Mouse (Mus musculus) G1E (cell line): ENCODE measurements around the gene Nxpe4. TPM values are rescaled to one million over a fixed set of nuclear protein-coding genes. Genes with fewer than 3 reads are reported as not detected.
"Not testable (repeated sequence)": the region's sequence is repeated elsewhere in the genome, so short reads cannot be mapped to it uniquely, and the experiment has no call there.

Experiments
- ATAC-seq: 2 replicates; pipeline ENCODE4 v1.8.0; 2016; ENCODE audit warnings: mild to moderate bottlenecking; ENCODE audit not compliant: insufficient number of reproducible peaks, poor library complexity, low FRiP score, severe bottlenecking; ENCODE audit errors: extremely low read depth
- DNase-seq: peaks from one replicate; pipeline ENCODE4 v3.0.0; 2012; ENCODE audit warnings: low spot score
- H3K27me3 ChIP-seq: 2 replicates; pipeline ENCODE4 v1.6.1; 2012; ENCODE audit warnings: mild to moderate bottlenecking, low read length, inconsistent platforms; ENCODE audit not compliant: insufficient read depth
- H3K36me3 ChIP-seq: replicated peaks from 2 replicates; pipeline ENCODE3; 2012; ENCODE audit warnings: mild to moderate bottlenecking, inconsistent platforms
- H3K4me1 ChIP-seq: 2 replicates; pipeline ENCODE4 v1.6.1; 2012; ENCODE audit warnings: low read depth, low read length, inconsistent platforms, mixed read lengths; ENCODE audit not compliant: insufficient read depth
- H3K4me3 ChIP-seq: 2 replicates; pipeline ENCODE4 v1.5.1; 2012; ENCODE audit warnings: low read depth, mild to moderate bottlenecking, inconsistent platforms, low read length, moderate library complexity, mixed read lengths
- H3K9me3 ChIP-seq: replicated peaks from 2 replicates; pipeline ENCODE4 v1.6.1; 2012; ENCODE audit warnings: inconsistent platforms
- CTCF ChIP-seq: IDR thresholded peaks from 2 replicates; pipeline ENCODE4 v1.5.1; 2012; ENCODE audit warnings: low read depth, low read length, inconsistent platforms, mixed read lengths
- GATA1 ChIP-seq: IDR thresholded peaks from 2 replicates; pipeline ENCODE4 v1.6.1; 2012; ENCODE audit warnings: borderline replicate concordance, low read length, inconsistent platforms, mixed read lengths
- GATA2 ChIP-seq: IDR thresholded peaks from 2 replicates; pipeline ENCODE4 v1.6.1; 2012; ENCODE audit warnings: low read depth, low read length, inconsistent platforms, borderline replicate concordance
- POLR2AphosphoS5 ChIP-seq: IDR thresholded peaks from 2 replicates; pipeline ENCODE4 v1.6.1; 2012; ENCODE audit warnings: low read depth, low read length, inconsistent platforms; ENCODE audit not compliant: insufficient replicate concordance
- TAL1 ChIP-seq: conservative IDR thresholded peaks from 2 replicates; pipeline ENCODE4 v1.6.1; 2012; ENCODE audit warnings: low read depth, low read length, inconsistent platforms, mixed read lengths
- polyA plus RNA-seq: library from polyadenylated mRNA; stranded (reverse); fragments of >175 nt; gene quantifications from 2 replicates; pipeline ENCODE4 v1.2.3, GENCODE M21; 2012
- total RNA-seq, 2 experiments: library from RNA; stranded (forward) in 1 of 2; stranded (reverse) in 1 of 2; fragments of 200-1000 nt in 1 of 2; fragments of >200 nt in 1 of 2; fragmentation: Nextera tagmentation in 1 of 2; gene quantifications; 2 replicates each; pipeline ENCODE4 v1.2.3; 2014 to 2017

Nxpe4 gene
- total and polyA plus RNA-seq, 3 experiments: 5.8 to 177 (median 117) TPM

DNA sequence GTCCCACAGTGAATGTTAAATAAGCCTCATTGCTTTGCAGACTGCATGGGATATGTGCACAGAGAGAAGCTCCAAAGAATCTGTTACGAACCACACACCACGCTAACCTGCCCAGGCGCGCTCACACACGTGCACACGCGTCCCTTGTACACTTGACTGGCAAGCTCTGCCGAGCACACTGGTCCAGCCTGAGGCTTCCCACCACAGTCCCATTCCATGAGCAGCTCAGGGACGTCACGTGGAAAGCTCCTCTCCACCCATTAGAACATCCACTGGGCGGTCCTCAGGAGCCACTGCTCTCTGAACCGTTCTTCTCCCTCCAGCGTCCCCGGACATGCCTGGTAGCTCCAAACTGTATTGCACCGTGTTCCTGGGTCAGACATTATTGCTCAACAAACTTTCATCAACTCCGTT is 105.2 kb downstream of the Nxpe4 start:
- DNase-seq (peak; percentile 49), ATAC-seq (peak; percentile 48; the same call in 1 of the 2 replicates)
- Histone ChIP-seq H3K4me1 (peaks cover 23% of the 10 kb centered on the region), H3K9me3 (no peaks in the 10 kb centered on the region), H3K36me3 (no peaks in the 10 kb centered on the region), H3K27me3 (peaks cover 28% of the 10 kb centered on the region), H3K4me3 (peak overlapping the region; percentile 69)
- TF ChIP-seq CTCF: no peak
- TF ChIP-seq GATA1: no peak
- TF ChIP-seq GATA2: no peak
- TF ChIP-seq TAL1: no peak
- no peak for TF ChIP-seq POLR2AphosphoS5

DNA sequence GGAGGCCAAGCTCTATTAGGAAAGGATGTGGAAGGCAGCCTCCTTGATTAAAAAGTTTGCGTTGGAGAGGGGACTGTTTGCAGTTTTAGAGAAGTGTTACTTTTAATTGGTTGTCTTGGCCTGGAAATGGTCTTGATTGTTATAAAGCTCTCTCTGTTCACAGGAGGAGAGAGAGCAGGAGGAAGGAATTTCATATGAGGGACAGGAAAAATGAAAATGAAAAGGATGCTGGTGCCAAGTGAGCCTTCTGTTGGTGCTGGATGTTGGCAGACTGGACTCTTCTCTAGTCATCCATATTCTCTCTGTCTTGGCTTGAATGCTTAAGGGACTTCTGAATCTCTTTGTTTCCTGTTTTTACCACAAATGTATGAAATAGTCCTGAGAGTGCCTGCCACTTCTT is 106.1 kb downstream of the Nxpe4 start:
- Histone ChIP-seq H3K27me3 (peaks cover 20% of the 10 kb centered on the region), H3K9me3 (no peaks in the 10 kb centered on the region), H3K4me3 (no peak overlapping the region), H3K4me1 (peaks cover 23% of the 10 kb centered on the region), H3K36me3 (no peaks in the 10 kb centered on the region)
- ATAC-seq: no peak
- DNase-seq: no peak
- TF ChIP-seq TAL1: no peak

DNA sequence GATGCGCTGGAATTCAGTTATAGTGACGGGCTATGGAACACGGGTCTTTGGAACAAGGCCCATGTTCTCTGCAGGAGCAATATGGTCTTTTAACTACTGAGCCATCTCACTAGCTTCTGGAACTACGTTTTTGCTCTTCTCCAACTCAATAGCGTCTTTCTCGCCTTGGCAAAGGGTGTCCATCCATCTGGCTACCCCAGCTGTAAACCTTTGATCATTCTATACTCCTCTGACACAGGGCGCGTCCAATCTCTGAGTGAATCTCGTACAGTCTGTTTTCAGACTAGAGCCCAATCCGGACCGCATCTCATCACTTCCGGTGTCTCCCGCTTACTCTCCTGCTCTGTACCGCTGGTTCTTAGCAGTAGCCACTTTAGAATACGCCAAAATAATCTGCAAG is 115.0 kb downstream of the Nxpe4 start:
- DNase-seq: no peak
- no peak for TF ChIP-seq CTCF
- H3K9me3 ChIP-seq: no peaks in the 10 kb centered on the region
- ATAC-seq: no peak
- H3K36me3 ChIP-seq: no peaks in the 10 kb centered on the region
- no peak overlapping the region for H3K4me3 ChIP-seq
- peaks cover 21% of the 10 kb centered on the region for H3K27me3 ChIP-seq
- H3K4me1 ChIP-seq: no peaks in the 10 kb centered on the region

DNA sequence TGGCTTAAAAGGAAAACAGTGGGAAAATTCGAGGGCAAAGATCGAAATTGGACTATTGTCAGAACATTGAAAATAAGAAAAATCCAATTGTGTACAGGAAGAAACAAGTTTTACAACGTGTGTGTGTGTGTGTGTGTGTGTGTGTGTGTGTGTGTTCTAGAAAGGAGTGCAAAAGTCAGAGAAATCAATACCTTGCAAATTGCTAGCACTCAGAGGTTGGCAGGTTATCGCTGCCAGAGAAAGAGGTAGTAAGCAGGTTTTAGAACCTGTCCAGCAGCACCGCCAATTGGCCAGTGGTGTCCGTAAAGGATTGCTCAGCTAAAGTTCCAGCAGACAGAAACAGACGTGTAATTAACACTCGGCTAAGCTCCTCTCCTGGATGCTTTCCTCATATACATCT is 122.4 kb downstream of the Nxpe4 start:
- no peak overlapping the region for H3K4me3 ChIP-seq
- ATAC-seq (no peak), DNase-seq (no peak)
- no peaks in the 10 kb centered on the region for H3K9me3 ChIP-seq
- no peaks in the 10 kb centered on the region for H3K36me3 ChIP-seq
- TF ChIP-seq GATA1 (no peak), POLR2AphosphoS5 (no peak), TAL1 (no peak), CTCF (no peak), GATA2 (no peak)
- 0 out of 2 replicates have a peak, but pooled peaks cover 4% of the 10 kb centered on the region for H3K4me1 ChIP-seq
- peaks cover 27% of the 10 kb centered on the region for H3K27me3 ChIP-seq

DNA sequence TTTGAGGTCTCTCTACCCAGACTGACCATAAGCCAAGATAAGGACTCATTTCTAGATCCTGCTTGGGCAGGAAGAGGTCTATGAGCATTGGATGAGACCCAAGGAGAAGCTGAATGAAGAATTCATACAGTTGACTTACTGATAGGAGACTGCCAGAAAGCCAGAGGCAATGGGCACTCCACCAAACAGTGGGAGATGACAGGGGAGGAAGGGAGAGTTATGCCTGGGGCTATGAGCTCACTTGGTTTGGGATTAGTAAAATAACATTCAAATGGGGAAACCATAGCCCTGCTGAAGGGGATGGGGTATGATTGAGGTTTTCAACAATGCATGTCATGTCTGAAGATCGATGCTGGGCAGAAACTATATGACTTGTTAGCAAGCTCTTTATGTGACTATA is 128.5 kb downstream of the Nxpe4 start:
- no peak for DNase-seq
- no peak for ATAC-seq
- TF ChIP-seq GATA2 (no peak), GATA1 (no peak), TAL1 (no peak), CTCF (no peak)

DNA sequence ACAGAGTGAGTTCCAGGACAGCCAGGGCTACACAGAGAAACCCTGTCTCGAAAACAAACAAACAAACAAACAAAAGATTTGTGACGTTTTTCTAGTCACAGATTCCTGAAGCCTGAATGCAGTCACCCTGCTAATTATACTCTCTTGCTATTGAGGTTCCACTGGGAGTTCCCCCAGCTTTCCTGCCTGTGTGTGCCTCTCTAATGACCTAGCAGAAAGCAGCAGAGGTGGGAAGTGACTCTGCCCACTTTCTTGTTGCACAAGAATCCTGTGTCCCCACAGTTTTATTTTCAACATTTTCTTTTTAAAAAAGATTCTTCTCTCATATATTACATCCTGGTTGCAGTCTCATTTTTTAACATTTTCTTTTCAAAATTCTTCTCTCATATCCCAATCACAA is 132.9 kb downstream of the Nxpe4 start:
- Histone ChIP-seq H3K27me3 (peaks cover 12% of the 10 kb centered on the region), H3K4me3 (no peak overlapping the region), H3K4me1 (no peaks in the 10 kb centered on the region), H3K9me3 (no peaks in the 10 kb centered on the region), H3K36me3 (no peaks in the 10 kb centered on the region)
- ATAC-seq (no peak), DNase-seq (no peak)
- TF ChIP-seq GATA1 (no peak), POLR2AphosphoS5 (no peak), TAL1 (no peak), GATA2 (no peak), CTCF (no peak)

More for the DNA sequence above, 128.5 kb downstream of the Nxpe4 start:
- Histone ChIP-seq H3K4me1 (no peaks in the 10 kb centered on the region), H3K4me3 (no peak overlapping the region), H3K9me3 (no peaks in the 10 kb centered on the region), H3K36me3 (no peaks in the 10 kb centered on the region), H3K27me3 (peaks cover 14% of the 10 kb centered on the region)

DNA sequence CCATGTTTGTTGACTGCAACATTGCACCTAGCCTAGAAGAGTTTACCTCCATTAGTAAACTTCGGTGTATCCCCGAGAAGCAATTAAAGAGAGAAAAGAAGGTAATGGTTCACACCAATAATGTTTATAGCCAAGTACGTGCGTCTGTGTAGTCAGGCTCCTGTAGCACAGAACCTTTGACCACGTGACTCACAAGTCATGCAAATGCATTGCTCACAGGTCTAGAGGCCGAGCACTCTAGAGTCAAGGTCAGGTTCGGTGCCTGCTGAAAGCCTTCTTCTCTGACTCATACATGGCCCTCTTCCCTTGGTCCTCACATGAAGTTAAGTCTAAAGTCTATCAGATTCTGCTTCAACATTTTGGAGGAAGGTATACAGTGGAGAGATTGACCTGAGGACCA is 137.2 kb downstream of the Nxpe4 start:
- Histone ChIP-seq H3K36me3 (no peaks in the 10 kb centered on the region), H3K4me3 (no peak overlapping the region), H3K27me3 (peaks cover 3% of the 10 kb centered on the region; the same call in 1 of the 2 replicates), H3K9me3 (no peaks in the 10 kb centered on the region), H3K4me1 (peaks cover 2% of the 10 kb centered on the region; the same call in 1 of the 2 replicates)
- TF ChIP-seq TAL1 (no peak), GATA2 (no peak), GATA1 (no peak), CTCF (no peak), POLR2AphosphoS5 (no peak)
- DNase-seq (no peak), ATAC-seq (no peak)

DNA sequence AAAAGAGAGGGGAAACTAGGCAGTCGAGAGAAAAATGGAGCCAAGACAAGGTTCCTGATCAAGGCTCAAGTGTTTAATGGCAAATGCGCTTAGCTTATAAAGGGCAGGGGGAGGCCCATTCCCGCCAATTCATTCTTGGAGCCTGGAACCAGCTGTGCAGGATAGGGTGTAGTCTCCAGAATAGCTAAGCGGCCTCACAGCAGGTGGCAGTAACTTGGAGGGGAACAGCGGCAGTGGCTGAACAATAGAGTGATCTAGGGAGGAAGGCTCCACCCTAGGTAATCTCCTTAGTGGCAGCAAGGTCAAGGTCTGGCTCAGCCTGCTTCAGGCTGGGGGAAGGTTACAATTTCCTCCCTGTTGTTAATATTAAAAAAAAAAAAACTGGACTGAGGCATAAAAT is 141.7 kb downstream of the Nxpe4 start:
- H3K4me1 ChIP-seq, H3K9me3 ChIP-seq, H3K4me3 ChIP-seq, H3K27me3 ChIP-seq, ATAC-seq, H3K36me3 ChIP-seq, DNase-seq: not testable (repeated sequence)
